ENCODE assay signal across 13 mouse cellular contexts in genomic region chr2:163880891-163881290, GRCm38 (mm10). TPM values are rescaled to one million over a fixed set of nuclear protein-coding genes. Genes with fewer than 3 reads are reported as not detected.
DNase-seq lines count a peak whose midpoint lies in the region; ATAC-seq lines count a peak whose summit lies in the region.
"Had no signal": no experiment of that assay in that cellular context is flagged by ENCODE, and none has a peak within 500 bp of the region (broad histone marks: within the 10 kb centered on the region; RNA-seq: fewer than 3 reads in every experiment).

No protein-coding gene starts in this region.

- no peak overlapping the region for H3K27ac ChIP-seq in heart, embryonic 15.5 days
- no peak overlapping the region for H3K27ac ChIP-seq in heart, embryonic 11.5 days (ENCODE audit: low read depth, low read length)
- H3K27ac ChIP-seq in forebrain, embryonic 15.5 days (replicated peaks), result no peak overlapping the region
- H3K27ac ChIP-seq: liver, embryonic 15.5 days had no signal

- H3K36me3 ChIP-seq in heart, embryonic 15.5 days, result no peaks in the 10 kb centered on the region
- H3K36me3 ChIP-seq in heart, embryonic 11.5 days (ENCODE audit: control insufficient read depth, insufficient read depth, low read length), result no peaks in the 10 kb centered on the region
- no peaks in the 10 kb centered on the region for H3K36me3 ChIP-seq in forebrain, embryonic 15.5 days
- H3K36me3 ChIP-seq: liver, embryonic 15.5 days had no signal

- peak; percentile 75 for DNase-seq in MN1 (ENCODE audit: low spot score)
- DNase-seq in cerebellum, adult 18-20 months, result peak; percentile 79 to 80
- peak; percentile 55 for DNase-seq in kidney, postnatal 10 days
- DNase-seq in spleen, postnatal 4 days (ENCODE audit: low spot score in 2 of 2), result no peak
- no peak for DNase-seq in spleen, adult 12 weeks (ENCODE audit: low spot score)
- DNase-seq: layer of hippocampus, postnatal 36 days had no signal

- peaks cover 4% of the 10 kb centered on the region for H3K4me1 ChIP-seq in heart, embryonic 15.5 days (replicated peaks)
- H3K4me1 ChIP-seq in heart, embryonic 11.5 days (ENCODE audit: control insufficient read depth, insufficient read depth, low read length), result peaks cover 4% of the 10 kb centered on the region; the same call in 1 of the 2 replicates
- peaks cover 10% of the 10 kb centered on the region for H3K4me1 ChIP-seq in forebrain, embryonic 15.5 days
- H3K4me1 ChIP-seq: liver, embryonic 15.5 days had no signal

- peaks cover 60% of the 10 kb centered on the region for H3K27me3 ChIP-seq in heart, embryonic 15.5 days
- H3K27me3 ChIP-seq in heart, embryonic 11.5 days (ENCODE audit: control insufficient read depth, insufficient read depth, low read length), result peaks cover 5% of the 10 kb centered on the region
- H3K27me3 ChIP-seq in forebrain, embryonic 15.5 days, result no peaks in the 10 kb centered on the region
- H3K27me3 ChIP-seq: liver, embryonic 15.5 days had no signal

- WGBS in heart, embryonic 15.5 days, result 59% methylated on average over 6 of the region's 6 CpGs
- 82% methylated on average over 6 of the region's 6 CpGs for whole genome bisulfite sequencing in heart, embryonic 11.5 days (ENCODE audit: insufficient replicate concordance)
- 82% methylated on average over 6 of the region's 6 CpGs for WGBS in forebrain, embryonic 15.5 days

- no peak overlapping the region for H3K9ac ChIP-seq in heart, embryonic 15.5 days
- no peak overlapping the region for H3K9ac ChIP-seq in heart, embryonic 11.5 days (ENCODE audit: low read depth, low read length)
- no peak overlapping the region for H3K9ac ChIP-seq in forebrain, embryonic 15.5 days (replicated peaks)
- H3K9ac ChIP-seq: liver, embryonic 15.5 days had no signal

- 0 out of 2 replicates have a peak, but pooled peaks have one; percentile 33 for ATAC-seq in heart, embryonic 15.5 days (replicated peaks; ENCODE audit: insufficient number of reproducible peaks, insufficient read depth, low FRiP score, low read depth)
- ATAC-seq in heart, embryonic 11.5 days (replicated peaks; ENCODE audit: insufficient number of reproducible peaks, low FRiP score, low TSS enrichment), result no peak
- no peak for ATAC-seq in forebrain, embryonic 15.5 days (replicated peaks)
- ATAC-seq: forebrain, embryonic 16.5 days; Patski had no signal

- no peak overlapping the region for H3K4me2 ChIP-seq in heart, embryonic 15.5 days
- H3K4me2 ChIP-seq in heart, embryonic 11.5 days, result no peak overlapping the region
- H3K4me2 ChIP-seq in forebrain, embryonic 15.5 days (replicated peaks), result no peak overlapping the region
- H3K4me2 ChIP-seq: liver, embryonic 15.5 days had no signal

- H3K4me3 ChIP-seq in heart, embryonic 15.5 days, result no peak overlapping the region
- H3K4me3 ChIP-seq in heart, embryonic 11.5 days (ENCODE audit: low read depth, low read length), result no peak overlapping the region
- H3K4me3 ChIP-seq in forebrain, embryonic 15.5 days, result no peak overlapping the region
- H3K4me3 ChIP-seq: liver, embryonic 15.5 days had no signal

- H3K9me3 ChIP-seq in heart, embryonic 15.5 days (replicated peaks), result no peaks in the 10 kb centered on the region
- H3K9me3 ChIP-seq in heart, embryonic 11.5 days (replicated peaks; ENCODE audit: control insufficient read depth, low read length), result no peaks in the 10 kb centered on the region
- no peaks in the 10 kb centered on the region for H3K9me3 ChIP-seq in forebrain, embryonic 15.5 days
- H3K9me3 ChIP-seq: liver, embryonic 15.5 days had no signal

RNA-seq across cellular contexts. Expression of gene Kcnk15, which starts 27.4 kb away (rescaled TPM):
- polyA plus RNA-seq in heart, embryonic 15.5 days (2015; fragmentation: Nextera tagmentation; extraction: Ambion mirVana), result not detected in 2 replicates
- polyA plus RNA-seq in heart, embryonic 11.5 days (2014; fragmentation: Nextera tagmentation; extraction: Ambion mirVana), result not detected in 2 replicates
- not detected in 2 replicates for polyA plus RNA-seq in forebrain, embryonic 15.5 days (2015; fragmentation: Nextera tagmentation; extraction: Ambion mirVana)
- polyA plus RNA-seq: forebrain, embryonic 16.5 days; liver, embryonic 15.5 days; neural tube, embryonic 11.5 days; Patski had no signal

RNA-seq across cellular contexts. Expression of gene Rims4, which starts 37.6 kb away (rescaled TPM):
- polyA plus RNA-seq in heart, embryonic 15.5 days (2015; fragmentation: Nextera tagmentation; extraction: Ambion mirVana), result 0.31 and 0.52 TPM in 2 replicates
- 0.04 and 0.17 TPM in 2 replicates for polyA plus RNA-seq in heart, embryonic 11.5 days (2014; fragmentation: Nextera tagmentation; extraction: Ambion mirVana)
- polyA plus RNA-seq in forebrain, embryonic 15.5 days (2015; fragmentation: Nextera tagmentation; extraction: Ambion mirVana), result 7.3 and 7.7 TPM in 2 replicates
- polyA plus RNA-seq: Patski had no signal

Comparison
In these comparisons a context has a peak if more than half of its experiments do, and no peak if none do; other contexts are left out.
1. DNase-seq: peak in MN1 (single experiment), cerebellum, adult 18-20 months (2 of 2) and kidney, postnatal 10 days (single experiment); none in spleen, postnatal 4 days (0 of 2) and spleen, adult 12 weeks (single experiment).